Mouse (Mus musculus): Measurements from ENCODE around the gene Ehd2.

Gene Ehd2

DNA sequence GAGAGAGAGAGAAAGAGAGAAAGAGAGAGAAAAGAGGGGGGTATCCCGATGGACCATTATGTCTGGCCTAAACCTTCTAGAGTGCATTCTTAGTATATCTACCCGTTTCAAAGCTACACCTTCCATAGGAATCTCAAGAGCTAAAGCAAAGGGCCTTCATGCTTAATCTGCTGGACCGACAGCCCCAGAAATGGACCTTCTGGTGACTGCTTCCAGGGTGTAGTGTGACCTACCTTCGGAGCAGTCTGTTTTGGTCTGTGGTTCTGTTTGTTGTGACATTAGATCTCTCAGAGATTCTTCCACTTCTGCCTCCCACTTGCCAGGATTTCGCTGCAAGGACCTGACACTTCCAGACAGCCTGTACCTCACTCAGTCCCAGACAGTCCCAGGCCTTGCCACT is 56.8 kb downstream of the Ehd2 start:
- no peak for DNase-seq (ENCODE audit: low spot score in 2 of 2)

DNA sequence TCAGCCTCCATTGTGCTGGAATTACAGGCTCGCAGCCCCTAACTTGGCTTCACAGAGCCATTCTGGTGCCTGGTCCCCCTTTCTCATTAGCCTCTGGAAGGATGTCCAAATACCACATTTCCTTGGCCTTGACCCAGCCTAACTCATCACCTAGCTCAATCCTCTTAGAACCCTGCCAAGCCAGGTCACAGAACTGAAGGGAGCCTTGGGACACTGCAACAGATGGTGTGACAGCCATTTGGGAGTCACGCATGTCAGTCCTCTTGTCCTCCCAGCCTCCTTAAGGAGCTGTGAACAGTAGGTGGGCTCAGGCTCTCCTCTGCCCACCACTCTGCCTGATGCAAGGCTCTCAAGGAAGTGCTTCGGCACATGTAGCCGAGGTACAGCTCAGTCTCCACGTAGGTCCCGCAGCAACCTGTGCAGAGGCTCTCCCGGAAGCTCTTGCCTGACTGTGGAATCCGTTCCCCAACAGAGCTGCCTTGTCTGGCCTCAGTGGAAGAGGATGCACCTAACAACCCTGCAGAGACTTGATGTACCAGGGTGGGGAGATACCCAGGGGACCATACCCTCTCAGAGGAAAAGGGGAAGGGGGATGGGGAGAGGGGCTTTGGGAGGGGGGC is 59.3 kb downstream of the Ehd2 start:
- DNase-seq (ENCODE audit: low spot score in 2 of 2): no peak

DNA sequence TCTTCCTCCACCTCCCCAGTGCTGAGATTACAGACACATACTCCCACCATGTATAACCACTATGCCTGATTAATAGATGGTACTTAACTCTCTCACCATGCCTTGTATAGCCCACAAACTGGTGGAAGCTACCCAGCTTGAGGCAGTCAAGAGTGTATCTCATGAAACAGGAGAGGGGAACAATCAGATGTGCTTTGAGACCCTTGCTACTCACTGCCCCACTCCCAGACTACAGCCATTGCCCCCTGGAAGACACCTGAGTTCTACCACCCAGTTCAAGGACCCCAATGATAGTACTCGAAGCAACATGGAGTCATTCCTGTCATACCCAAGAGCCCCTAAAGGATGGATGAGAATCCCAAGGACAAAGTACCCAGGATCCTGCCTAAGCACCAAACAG is 60.8 kb downstream of the Ehd2 start:
- no peak for DNase-seq (ENCODE audit: low spot score in 2 of 2)

DNA sequence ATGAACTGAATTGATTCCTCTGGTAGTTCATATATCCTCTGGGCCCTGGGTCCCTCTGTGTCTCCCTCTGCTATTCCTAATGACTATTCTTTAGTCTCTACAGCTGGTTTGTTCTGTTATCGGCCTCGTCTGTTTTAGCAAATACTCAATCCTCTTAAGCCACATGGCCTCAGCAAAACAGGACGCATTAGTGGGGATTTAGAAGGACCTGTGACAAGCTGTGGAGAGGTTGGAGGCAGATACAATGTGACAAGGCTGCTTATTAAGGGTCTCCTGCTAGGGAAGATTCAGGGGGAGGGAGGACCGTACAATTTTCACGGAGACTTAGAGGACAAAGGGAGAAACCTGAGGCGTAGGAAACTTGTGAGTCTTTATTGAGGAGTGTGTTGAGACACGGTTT is 61.5 kb downstream of the Ehd2 start:
- no peak for DNase-seq (ENCODE audit: low spot score in 2 of 2)

DNA sequence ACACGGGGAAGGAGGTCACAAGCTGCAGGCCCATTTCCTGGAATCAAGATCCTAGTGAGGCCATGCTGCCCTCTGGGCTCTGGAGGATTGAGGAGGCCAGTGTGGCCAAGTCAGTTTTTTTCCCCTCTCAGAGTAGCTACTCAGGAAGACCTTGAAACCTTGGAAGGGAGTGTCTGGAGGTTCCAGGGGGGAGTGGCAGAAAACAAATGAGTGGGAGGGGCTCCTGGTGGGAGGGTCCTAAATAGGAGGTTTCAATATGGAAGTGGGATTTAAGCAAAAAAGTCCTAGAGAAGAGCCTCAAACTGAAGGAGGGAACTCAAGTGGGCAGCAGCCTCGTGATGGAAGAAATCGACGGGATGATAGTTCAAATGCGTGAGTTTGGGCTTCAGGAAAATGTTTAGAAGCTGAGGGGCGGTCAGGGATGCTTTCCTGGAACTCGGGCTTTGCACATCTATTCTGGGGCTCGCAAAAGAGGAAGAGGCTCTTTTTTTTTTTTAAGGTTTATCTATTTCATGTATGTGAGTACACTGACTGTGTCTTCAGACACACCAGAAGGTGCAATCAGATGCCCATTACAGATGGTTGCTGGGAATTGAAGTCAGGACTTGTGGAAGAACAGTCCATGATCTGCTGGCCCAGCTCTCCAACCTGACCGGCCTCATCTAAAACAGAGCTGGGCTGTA is 65.9 kb downstream of the Ehd2 start:
- no peak for DNase-seq (ENCODE audit: low spot score in 2 of 2)

All from right cerebral cortex, postnatal 10 days (tissue).